Mouse (Mus musculus) olfactory bulb, adult 2 months (tissue): Measurements from ENCODE around the gene Phox2a.

ENCODE experiments used
- CTCF ChIP-seq: fragments of 200-500 bp; IDR thresholded peaks from 2 replicates; pipeline ENCODE4 v1.5.1; 2012; ENCODE audit warnings: low read depth, mild to moderate bottlenecking, low read length, moderate library complexity; ENCODE audit not compliant: insufficient read depth
- POLR2A ChIP-seq: fragments of 200-500 bp; IDR thresholded peaks from 2 replicates; pipeline ENCODE4 v1.6.1; 2012; ENCODE audit warnings: mild to moderate bottlenecking, low read depth, low read length, moderate library complexity; ENCODE audit not compliant: insufficient read depth

DNA sequence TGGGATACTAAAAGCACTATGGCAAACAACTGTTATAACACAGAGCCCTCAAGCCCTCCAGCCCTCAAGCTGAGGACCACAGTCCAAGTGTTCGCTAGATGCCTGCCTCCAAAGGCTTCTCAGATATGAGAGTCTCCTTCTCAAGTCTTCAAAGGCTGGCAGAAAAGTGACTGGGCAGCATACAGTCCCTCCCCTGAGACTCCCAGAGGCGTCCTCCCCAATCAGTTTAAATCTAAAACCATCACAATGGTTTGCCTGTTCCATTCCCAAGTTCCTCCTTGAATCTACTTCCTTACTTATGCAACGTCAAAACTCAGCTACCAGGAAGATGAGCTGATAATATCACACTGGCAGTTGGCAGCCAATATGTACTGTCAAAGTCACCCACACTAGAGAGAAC, 45.3 kb downstream of the Phox2a start, which contains the start of gene Anapc15:
- TF ChIP-seq CTCF (no peak), POLR2A (no peak)
